In the genomic region with DNA sequence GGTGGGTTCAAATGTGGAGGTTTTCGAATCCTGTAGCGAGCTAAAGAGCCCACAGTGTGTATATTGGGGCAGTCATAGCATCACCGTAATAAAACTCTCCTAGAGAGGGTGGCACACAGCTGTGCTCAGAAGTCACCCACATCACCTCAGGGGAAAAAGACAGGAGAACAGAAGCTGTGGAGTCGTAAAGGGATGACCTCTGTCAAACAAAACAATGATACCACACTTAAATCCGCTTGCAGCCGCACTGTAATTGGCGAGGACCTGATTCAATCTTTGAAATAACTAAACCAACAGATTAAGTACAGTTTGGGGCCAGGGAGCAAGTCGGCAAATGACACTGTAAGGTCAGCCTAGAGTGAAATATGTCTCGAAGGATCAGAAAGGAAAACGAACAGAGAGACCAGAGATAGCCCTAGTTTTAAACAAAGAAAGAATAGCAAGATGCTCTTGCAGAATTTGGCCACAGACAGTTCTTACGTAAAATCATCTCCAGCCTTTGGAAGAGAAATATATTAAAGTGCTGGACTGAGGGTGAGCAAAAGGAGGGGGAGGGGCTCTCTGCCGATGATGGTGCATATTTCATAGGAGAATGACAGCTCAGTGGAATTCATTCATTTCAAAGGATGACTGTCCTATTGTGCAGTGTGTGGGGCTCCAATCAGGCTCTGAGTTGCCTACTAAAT, we compare ENCODE assay signal across 8 mouse cellular contexts. TPM values are rescaled to one million over a fixed set of nuclear protein-coding genes. Genes with fewer than 3 reads are reported as not detected.
DNase-seq lines count a peak whose midpoint lies in the region; ATAC-seq lines count a peak whose summit lies in the region.

No protein-coding gene starts in this region.

- 18% methylated on average over 12 of the region's 12 CpGs for WGBS in embryonic facial prominence, embryonic 15.5 days
- WGBS in hindbrain, embryonic 12.5 days: 11% methylated on average over 12 of the region's 12 CpGs

- no peaks in the 10 kb centered on the region for H3K9me3 ChIP-seq in embryonic facial prominence, embryonic 15.5 days (replicated peaks)
- no peaks in the 10 kb centered on the region for H3K9me3 ChIP-seq in hindbrain, embryonic 12.5 days (replicated peaks)

- no peaks in the 10 kb centered on the region for H3K27me3 ChIP-seq in embryonic facial prominence, embryonic 15.5 days
- no peaks in the 10 kb centered on the region for H3K27me3 ChIP-seq in hindbrain, embryonic 12.5 days

- peak overlapping the region; percentile 77 for H3K4me2 ChIP-seq in embryonic facial prominence, embryonic 15.5 days (replicated peaks)
- H3K4me2 ChIP-seq in hindbrain, embryonic 12.5 days (replicated peaks): peak overlapping the region; percentile 68

- peak overlapping the region; percentile 23 for H3K9ac ChIP-seq in embryonic facial prominence, embryonic 15.5 days
- peak overlapping the region; percentile 94 for H3K9ac ChIP-seq in hindbrain, embryonic 12.5 days

- peaks cover 5% of the 10 kb centered on the region; the same call in 1 of the 2 replicates for H3K36me3 ChIP-seq in embryonic facial prominence, embryonic 15.5 days
- peaks cover 11% of the 10 kb centered on the region for H3K36me3 ChIP-seq in hindbrain, embryonic 12.5 days

- peaks cover 30% of the 10 kb centered on the region for H3K4me1 ChIP-seq in embryonic facial prominence, embryonic 15.5 days
- peaks cover 45% of the 10 kb centered on the region for H3K4me1 ChIP-seq in hindbrain, embryonic 12.5 days

- intact Hi-C loops in heart, postnatal 25 days (cut with DNase I): loop anchor here (5.0 to 10.0 kb wide), 3 partner anchors 71 to 202 kb away; no protein-coding TSS in a partner anchor
- intact Hi-C loops in left cerebral cortex, postnatal 36 days (cut with DNase I): loop anchor here (5.0 to 10.0 kb wide), 2 partner anchors 51 to 572 kb away; no protein-coding TSS in a partner anchor

- H3K4me3 ChIP-seq in embryonic facial prominence, embryonic 15.5 days (replicated peaks): peak overlapping the region; percentile 84
- peak overlapping the region; percentile 56 for H3K4me3 ChIP-seq in hindbrain, embryonic 12.5 days

- peak; percentile 93 for DNase-seq in heart, adult 11 months
- no peak for DNase-seq in heart, postnatal 25 days (ENCODE audit: low spot score)
- DNase-seq in left cerebral cortex, postnatal 36 days (ENCODE audit: low spot score in 2 of 2): peak; percentile 27 to 46
- peak; percentile 40 for DNase-seq in naive thymus-derived CD4-positive, alpha-beta T cell, adult 2 months (ENCODE audit: low read depth)
- no peak for DNase-seq in layer of hippocampus, postnatal 25 days (ENCODE audit: extremely low spot score in 1 of 2, low spot score in 1 of 2)

- 0 out of 2 replicates have a peak overlapping the region, but pooled peaks have one; percentile 5 for H3K27ac ChIP-seq in embryonic facial prominence, embryonic 15.5 days (replicated peaks)
- H3K27ac ChIP-seq in hindbrain, embryonic 12.5 days: peak overlapping the region; percentile 97

- no peak for ATAC-seq in embryonic facial prominence, embryonic 15.5 days (ENCODE audit: insufficient number of reproducible peaks, low FRiP score, low TSS enrichment, low read depth)
- ATAC-seq in hindbrain, embryonic 12.5 days (ENCODE audit: low FRiP score): no peak
- ATAC-seq in erythroid progenitor cell, adult 5-6 weeks (replicated peaks; ENCODE audit: low FRiP score, poor library complexity, severe bottlenecking): no peak

RNA-seq across cellular contexts. Expression of a gene that starts 3.4 kb away (rescaled TPM):
- total RNA-seq in heart, postnatal 25 days (2021): 10 to 100 TPM; 39.1 to 41.1 TPM
- 50.4 and 50.6 TPM in 2 replicates for polyA plus RNA-seq in embryonic facial prominence, embryonic 15.5 days (2015; fragmentation: Nextera tagmentation; extraction: Ambion mirVana)
- 107 and 117 TPM in 2 replicates for polyA plus RNA-seq in hindbrain, embryonic 12.5 days (2016; fragmentation: Nextera tagmentation; extraction: Ambion mirVana)
- total RNA-seq in left cerebral cortex, postnatal 36 days (2021): 10 to 100 TPM; 34.8 to 41.5 TPM
- total RNA-seq in erythroid progenitor cell, adult 5-6 weeks (2015; ENCODE audit: low replicate concordance): 4.3 and 8.0 TPM in 2 replicates
- 4.5 and 5.3 TPM in 2 replicates for total RNA-seq in erythroid progenitor cell, adult 5-6 weeks (2017; ENCODE audit: low replicate concordance)
- total RNA-seq in layer of hippocampus, postnatal 25 days (2021): 10 to 100 TPM; 37.5 to 42.7 TPM

Comparison
In these comparisons a context has a peak if more than half of its experiments do, and no peak if none do; other contexts are left out.
1. DNase-seq: peak in heart, adult 11 months (single experiment), left cerebral cortex, postnatal 36 days (2 of 2) and naive thymus-derived CD4-positive, alpha-beta T cell, adult 2 months (single experiment); none in heart, postnatal 25 days (single experiment) and layer of hippocampus, postnatal 25 days (0 of 2).